Mouse (Mus musculus): ENCODE data around the gene Upf2.

The Upf2 gene

GRCm38 (mm10) chr2:5950766-5951595 is at the start of gene Upf2:
TSS of gene Upf2 (plus strand) at chr2:5951469.
- peak; percentile 89 for DNase-seq (ENCODE audit: low read depth, low spot score)

DNA sequence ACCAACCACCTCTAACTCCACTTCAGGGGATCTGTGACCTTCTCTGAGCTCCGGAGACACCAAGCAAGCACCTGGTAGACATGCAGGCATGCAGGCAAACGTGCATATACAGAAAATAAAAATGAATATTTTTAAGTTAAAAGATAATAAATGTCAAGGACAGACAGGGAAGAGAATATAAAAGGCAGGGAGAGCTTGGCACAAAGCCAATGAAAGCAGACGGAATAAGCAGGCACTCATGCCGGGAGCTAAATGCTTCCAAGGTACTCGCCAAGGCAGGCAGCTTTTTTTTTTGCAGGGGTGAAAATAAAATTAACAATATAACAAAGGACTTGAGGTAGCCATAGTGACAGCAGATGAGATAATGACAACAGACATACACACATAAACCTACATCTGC is 45.2 kb upstream of the Upf2 start:
- DNase-seq (ENCODE audit: low read depth, low spot score), result no peak

DNA sequence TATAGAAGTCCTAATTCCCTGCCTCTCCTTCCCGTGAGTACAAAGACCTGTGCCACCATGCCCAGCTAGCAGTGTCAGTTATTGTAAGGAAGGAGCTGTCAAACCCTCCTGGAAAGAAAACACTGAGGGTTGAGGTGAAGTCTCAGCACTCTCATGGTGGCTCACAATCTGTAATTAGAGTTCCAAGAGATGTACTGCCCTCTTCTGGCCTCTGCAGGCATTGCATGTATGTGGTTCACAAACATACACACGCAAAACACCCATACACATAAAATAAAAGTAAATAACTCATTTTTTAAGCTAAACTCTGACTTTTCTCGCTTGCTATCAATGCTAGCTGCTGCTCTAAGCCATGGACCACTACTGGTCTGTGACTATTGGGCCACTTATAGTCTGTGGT is 44.6 kb upstream of the Upf2 start:
- DNase-seq (ENCODE audit: low read depth, low spot score), result peak; percentile 54

- DNase-seq (ENCODE audit: low read depth, low spot score), result no peak
Measured at GRCm38 (mm10) chr2:5911282-5911965, 39.8 kb upstream of the Upf2 start.

GRCm38 (mm10) chr2:5922823-5923222 is 28.4 kb upstream of the Upf2 start:
- no peak for DNase-seq (ENCODE audit: low read depth, low spot score)

DNA sequence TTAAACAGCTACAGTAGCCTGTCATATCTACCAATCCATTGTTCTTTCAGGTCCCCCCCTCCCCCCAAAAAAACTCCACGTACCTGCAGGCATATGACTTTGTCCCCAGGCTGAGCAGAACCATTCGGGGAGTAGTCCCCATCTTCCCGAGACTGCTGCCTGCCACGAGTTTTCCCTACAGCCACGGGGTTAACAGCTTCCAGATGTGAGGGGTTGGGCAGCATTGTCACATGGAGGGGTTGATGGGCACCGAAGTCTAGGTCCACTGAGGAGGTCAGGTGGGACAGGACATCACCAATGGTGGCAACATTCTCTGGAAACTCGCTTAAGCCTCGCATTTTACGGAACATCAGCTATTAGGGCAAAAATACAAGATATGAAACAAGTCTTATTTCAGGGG is 27.5 kb upstream of the Upf2 start:
- no peak for DNase-seq (ENCODE audit: low read depth, low spot score)

DNA sequence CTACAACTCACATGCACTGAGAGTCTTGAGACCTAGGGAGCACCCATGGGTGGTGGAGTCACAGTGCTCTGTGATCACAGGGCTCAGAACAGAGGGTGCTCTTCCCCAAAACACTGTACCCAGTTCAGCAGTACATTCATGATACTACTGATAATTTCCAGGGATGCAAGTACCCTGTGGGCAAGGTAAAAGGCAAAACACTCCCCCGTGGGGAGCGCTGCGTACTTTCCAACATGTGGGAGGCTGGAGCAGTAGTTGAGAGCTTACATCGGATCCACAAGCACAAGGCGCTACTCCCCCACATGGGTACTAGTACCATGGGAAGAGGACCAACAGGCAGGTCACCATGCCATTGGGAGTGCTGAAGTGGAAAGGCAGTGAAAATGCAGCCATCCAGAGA is 23.8 kb upstream of the Upf2 start:
- no peak for DNase-seq (ENCODE audit: low read depth, low spot score)

DNA sequence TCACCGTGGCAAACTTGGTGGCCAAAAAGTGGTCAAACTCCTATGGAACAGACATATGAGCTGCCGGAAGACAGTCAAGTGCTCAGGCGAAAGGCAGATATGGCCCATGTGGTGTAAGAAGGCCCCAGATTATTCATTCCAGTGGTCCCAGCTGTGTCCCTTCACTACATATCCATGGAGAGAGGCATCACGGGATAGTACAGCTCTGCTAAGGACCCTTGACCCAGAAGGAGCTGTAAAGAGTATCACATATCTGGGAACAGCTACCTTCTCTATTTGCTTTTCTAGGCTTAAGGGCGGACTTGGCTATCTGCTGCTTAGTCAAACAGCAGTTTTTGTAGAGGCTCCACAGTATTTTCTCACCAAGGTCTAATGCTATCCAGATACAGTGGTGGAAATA is 21.5 kb upstream of the Upf2 start:
- DNase-seq (ENCODE audit: low read depth, low spot score), result no peak

DNA sequence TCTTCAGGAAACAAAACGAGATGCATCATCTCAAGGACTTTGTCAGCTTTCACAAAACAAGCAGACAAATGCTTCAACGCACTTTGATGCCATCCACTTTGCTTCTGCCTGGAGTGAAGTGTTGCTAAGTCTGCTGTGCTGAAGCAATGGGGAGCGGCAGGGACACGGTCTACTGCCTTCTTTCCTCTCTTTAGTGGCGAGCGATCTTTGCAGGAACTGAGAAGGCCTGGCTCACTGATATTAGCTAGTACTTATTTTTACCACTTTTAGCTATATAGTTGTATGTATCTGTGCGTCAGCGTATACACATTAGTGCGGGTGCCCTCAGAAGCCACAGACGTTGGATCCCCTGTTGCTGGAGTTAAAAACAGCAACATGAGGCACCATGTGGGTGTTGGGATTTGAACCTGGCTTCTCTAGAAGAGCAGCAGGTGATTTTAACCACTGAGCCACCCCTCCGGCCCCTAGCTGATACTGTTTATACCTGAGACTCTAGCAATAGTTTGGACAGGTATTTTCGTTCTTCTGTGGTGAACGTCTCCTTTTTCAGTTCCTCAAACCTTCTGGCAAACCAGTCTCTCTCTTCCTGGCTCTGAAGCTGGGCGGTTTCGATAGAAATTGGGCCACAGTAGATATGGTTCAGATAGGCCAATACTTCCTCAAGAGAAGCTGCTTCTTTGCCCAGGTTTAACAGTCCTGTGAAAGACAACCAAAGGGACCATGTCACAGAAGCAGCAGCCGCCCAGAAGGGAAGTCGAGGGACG is 20.8 kb upstream of the Upf2 start:
- no peak for DNase-seq (ENCODE audit: low read depth, low spot score)

GRCm38 (mm10) chr2:5931938-5932337 is 19.3 kb upstream of the Upf2 start:
- DNase-seq (ENCODE audit: low read depth, low spot score), result no peak

- no peak for DNase-seq (ENCODE audit: low read depth, low spot score)
Measured at GRCm38 (mm10) chr2:5934936-5935335, 16.3 kb upstream of the Upf2 start.

DNA sequence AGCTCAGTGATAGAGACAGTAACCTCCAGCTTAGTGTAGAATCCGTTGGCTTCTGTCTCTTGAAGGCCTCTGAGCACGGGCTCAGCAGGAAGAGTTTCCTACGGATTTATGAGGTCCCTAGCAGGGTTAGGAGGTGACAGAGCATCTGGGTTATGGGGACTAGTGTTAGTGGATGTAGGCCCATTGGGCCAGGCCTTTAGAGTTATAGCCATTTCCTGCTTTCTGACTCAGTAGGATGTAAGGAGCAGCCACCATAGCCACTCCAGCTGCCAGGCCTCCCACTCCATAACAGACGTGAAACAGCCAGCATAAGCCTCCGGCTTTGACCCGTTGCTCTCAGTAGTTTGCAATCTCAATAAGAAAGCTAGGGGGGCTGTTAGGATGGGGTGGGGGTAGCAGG is 15.2 kb upstream of the Upf2 start:
- DNase-seq (ENCODE audit: low read depth, low spot score), result no peak

DNA sequence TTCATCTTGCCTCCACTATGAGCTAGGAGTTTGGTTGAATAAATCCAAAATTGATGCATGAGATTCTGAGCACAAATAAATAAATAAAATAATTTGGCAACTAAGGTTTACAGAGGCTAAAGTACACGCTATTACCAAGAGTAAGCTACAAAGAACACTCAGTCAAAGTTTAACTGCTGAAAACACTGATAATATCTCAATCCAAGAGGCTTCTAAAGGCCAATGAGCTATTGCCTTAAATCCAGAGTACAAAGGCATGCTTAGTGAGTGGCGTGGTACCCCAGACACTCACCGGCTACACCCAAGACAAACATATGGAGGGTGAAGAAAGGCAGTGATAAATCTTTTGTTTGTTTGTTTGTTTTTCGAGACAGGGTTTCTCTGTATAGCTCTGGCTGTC is 14.7 kb upstream of the Upf2 start:
- DNase-seq (ENCODE audit: low read depth, low spot score), result no peak

GRCm38 (mm10) chr2:5939319-5939718 is 11.9 kb upstream of the Upf2 start:
- DNase-seq (ENCODE audit: low read depth, low spot score), result no peak

DNA sequence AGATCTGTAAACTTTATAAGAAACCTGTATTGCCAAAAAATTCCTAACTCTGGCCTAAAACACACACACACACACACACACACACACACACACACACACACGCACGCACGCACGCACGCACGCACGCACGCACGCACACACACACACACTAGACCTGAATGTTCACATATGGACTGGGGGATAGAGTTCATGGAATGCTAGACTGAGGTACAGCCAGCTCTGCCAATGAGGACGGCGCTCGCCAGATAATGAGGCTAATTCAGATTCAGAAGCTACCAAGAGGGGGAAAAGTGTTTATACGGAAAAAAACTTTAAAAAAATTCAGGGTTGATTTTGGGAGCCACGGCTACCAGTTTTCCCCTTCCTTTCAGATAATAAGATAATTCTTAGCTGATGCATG is 11.4 kb upstream of the Upf2 start:
- DNase-seq (ENCODE audit: low read depth, low spot score), result no peak

DNA sequence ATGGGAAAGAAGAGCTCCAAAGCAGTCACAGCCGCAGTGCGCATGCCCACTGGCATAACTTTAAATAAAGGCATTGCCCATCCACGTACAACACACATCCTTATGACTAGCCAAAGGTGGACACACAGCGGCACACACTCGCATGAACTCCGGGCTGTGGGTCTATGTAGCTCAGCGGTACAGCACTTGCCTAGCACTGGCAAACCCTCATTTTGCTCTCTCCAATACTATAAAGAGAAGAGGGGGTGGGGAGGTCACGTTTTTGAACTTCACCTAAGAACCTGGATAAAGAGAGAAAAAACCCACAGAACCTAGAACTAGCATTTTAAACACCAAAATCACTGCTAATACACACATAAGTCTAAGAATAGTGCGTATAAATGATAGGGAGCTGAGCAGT is 10.3 kb upstream of the Upf2 start:
- DNase-seq (ENCODE audit: low read depth, low spot score), result no peak

DNA sequence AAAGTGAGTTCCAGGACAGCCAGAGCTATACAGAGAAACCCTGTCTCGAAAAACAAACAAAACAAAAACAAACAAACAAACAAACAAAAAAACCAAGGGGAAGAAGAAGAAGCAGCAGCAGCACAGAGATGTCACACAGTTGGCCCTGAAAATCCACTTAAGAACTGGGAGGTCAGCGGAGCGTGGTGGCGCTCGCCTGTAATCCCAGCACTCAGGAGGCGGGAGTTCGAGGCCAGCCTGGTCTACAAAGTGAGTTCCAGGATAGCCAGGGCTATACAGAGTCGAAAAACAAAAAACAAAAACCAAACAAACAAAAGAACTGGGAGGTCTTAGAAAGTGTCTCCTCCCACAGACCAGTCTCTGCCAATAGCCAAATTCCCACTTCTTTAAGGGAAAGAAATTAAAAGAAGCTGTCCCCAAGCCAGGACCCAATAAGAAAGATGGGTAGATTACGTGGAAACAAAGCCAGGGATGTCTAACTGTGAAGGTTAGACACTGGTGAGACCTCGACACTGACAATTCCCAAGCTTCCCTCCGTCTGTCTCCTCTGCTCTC is 9.3 kb upstream of the Upf2 start:
- DNase-seq (ENCODE audit: low read depth, low spot score), result no peak

GRCm38 (mm10) chr2:5942416-5943032 is 8.7 kb upstream of the Upf2 start, which contains the start of gene Dhtkd1:
TSS of gene Dhtkd1 (minus strand) at chr2:5942792.
- no peak for DNase-seq (ENCODE audit: low read depth, low spot score)

DNA sequence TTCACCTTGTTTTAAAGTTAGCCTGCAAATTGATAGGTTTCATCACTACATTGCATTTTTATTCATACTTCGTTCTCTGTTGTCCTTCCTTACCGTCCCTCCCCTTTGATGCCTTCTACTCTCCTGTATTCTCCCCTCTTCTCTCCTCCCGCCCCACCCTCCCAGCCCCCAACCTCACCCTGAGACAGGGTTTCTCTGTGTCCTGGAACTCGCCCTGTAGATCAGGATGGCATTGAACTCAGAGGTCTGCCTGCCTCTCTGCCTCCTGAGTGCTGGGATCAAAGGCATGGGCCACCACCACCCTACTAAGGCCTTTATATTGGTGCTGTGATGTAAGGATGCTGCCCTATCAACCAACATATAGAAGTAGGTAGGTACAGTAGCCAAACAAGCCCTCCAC is 8.2 kb upstream of the Upf2 start:
- DNase-seq (ENCODE audit: low read depth, low spot score), result no peak

DNA sequence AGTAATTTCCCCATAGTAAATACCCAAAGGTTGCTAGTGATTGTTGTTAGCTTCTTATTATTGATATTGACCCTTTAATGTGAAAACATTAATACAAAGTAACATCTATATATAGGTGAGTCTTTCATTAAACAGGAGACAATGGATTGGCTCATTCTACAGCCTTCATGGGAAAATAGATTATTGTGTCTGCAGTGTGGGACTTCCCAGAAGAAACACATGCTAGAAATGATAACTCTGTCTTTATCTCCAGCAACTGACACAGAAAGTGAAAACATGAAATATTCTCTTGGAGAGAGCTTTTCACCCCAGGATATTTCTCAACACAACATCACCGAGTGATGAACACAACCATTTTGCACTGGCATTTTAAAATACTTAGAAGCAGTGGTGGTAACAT is 5.6 kb upstream of the Upf2 start:
- no peak for DNase-seq (ENCODE audit: low read depth, low spot score)

GRCm38 (mm10) chr2:5946876-5947275 is 4.4 kb upstream of the Upf2 start:
- no peak for DNase-seq (ENCODE audit: low read depth, low spot score)

DNA sequence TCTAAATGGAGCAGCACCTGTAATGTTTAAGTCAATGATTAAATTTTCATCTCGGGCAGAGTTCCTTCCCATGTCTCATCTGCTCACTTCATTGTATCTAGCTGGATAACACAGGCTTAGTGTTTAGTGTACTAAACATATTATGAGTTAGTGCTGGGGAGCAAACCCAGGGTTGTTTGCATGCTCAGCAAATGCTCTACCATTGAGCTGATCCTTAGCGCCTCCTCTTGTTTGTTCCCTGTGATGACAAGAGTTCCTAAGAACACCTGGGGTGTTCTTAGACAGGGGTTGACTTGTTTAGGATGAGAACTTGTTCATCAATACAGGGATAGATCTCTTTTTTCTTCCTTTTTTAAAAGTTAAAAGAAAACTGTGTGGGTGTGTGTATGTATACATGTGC is 2.3 kb upstream of the Upf2 start:
- no peak for DNase-seq (ENCODE audit: low read depth, low spot score)

Measured in c-Kit-negative CD71-positive TER-119-positive erythroid progenitor cells, embryonic 14.5 days (primary cell).